Mouse (Mus musculus) CH12.LX (cell line): ENCODE measurements around the gene Ndufs4.

Source experiments
- CHD2 ChIP-seq: IDR thresholded peaks from 2 replicates; pipeline ENCODE4 v1.6.1; 2011; ENCODE audit warnings: low read length, improper control_type of control experiment
- CTCF ChIP-seq, 2 experiments: IDR thresholded peaks in 1 of 2; conservative IDR thresholded peaks in 1 of 2; 2 replicates each; pipeline ENCODE4 v1.5.1; 2011 to 2012; ENCODE audit warnings: low read depth in 2 of 2, low read length in 2 of 2, improper control_type of control experiment in 1 of 2, inconsistent platforms in 1 of 2, mild to moderate bottlenecking in 1 of 2, moderate library complexity in 1 of 2
- E2F4 ChIP-seq: IDR thresholded peaks from 2 replicates; pipeline ENCODE4 v1.6.1; 2011; ENCODE audit warnings: low read depth, low read length, improper control_type of control experiment; ENCODE audit not compliant: insufficient replicate concordance
- POLR2A ChIP-seq: IDR thresholded peaks from 2 replicates; pipeline ENCODE4 v1.6.1; 2011; ENCODE audit warnings: low read depth, mild to moderate bottlenecking, improper control_type of control experiment, low read length

- no peak for TF ChIP-seq POLR2A
- TF ChIP-seq E2F4, result no peak
- no peak for TF ChIP-seq CHD2
- no peak for TF ChIP-seq CTCF (conservative IDR thresholded peaks at IDR 0.05 in 1 of 2, IDR thresholded peaks at IDR 0.05 in 1 of 2; ENCODE audit: low read depth in 2 of 2, low read length in 2 of 2)
Observed at GRCm38 (mm10) chr13:114387074-114387487, 977 bp downstream of the Ndufs4 start.
